Mouse (Mus musculus) cerebellum, postnatal 4 days (tissue): ENCODE data around the gene Adtrp.

Source experiments
- DNase-seq, 2 experiments: peaks; one replicate each; pipeline ENCODE4 v3.0.0; 2022; ENCODE audit warnings: low spot score in 2 of 2, mixed read lengths in 1 of 2

Adtrp gene

DNA sequence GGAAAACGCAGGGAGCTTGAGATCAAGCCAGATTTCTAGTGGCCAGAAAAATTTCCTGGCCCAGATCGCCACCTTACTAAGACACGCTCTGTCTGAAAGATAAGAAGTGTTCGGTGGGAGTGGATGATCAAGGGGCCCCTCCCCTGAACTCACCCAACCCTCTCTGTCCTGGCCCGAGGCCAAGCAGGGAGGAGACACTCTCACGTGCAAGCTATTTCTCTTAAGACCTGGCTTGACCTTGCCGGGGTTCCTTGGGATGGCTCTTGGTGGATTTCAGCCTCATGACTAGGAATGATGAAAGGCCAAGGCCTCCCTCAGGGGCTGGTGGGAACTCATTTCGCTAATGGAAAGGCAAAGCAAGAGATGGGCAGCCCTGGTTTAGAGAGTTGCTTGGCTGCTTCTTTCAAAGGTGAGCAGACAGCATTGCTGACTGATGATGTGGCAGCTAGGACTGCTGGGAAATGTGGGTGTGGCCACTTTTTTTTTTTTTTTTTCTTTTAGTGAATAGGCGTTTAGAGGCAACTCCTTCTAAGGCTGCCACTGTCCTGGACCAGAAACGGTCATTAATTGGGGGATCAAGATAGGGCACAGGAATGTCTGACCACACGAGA, at the start of gene Adtrp:
TSS of gene Adtrp (minus strand) at position 169 of the 611 bp plus-strand sequence.
- no peak for DNase-seq

- DNase-seq, result no peak
Measured at GRCm38 (mm10) chr13:41892016-41892415, 44.5 kb upstream of the Adtrp start.

DNA sequence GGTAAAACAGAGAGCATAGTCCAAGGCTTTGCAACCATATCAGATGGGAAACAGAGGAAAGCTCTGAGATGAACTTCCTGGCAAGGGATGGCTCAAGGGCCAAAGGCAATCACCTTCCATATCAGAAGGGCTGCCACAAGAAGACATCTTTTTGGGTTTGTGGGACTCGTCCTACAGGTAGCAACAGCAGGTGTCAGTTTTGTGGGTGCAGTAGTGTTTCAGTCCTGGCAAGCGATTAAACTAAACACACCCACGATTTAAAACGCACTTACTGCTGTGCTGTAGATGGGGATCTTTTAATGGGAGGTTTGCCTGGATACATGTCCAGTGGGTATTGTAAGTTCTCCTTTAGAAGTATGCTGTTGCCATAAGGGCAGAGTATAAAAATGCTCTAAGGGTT, 43.1 kb upstream of the Adtrp start:
- DNase-seq, result no peak

GRCm38 (mm10) chr13:41890111-41890600, 42.7 kb upstream of the Adtrp start:
- DNase-seq, result no peak

DNA sequence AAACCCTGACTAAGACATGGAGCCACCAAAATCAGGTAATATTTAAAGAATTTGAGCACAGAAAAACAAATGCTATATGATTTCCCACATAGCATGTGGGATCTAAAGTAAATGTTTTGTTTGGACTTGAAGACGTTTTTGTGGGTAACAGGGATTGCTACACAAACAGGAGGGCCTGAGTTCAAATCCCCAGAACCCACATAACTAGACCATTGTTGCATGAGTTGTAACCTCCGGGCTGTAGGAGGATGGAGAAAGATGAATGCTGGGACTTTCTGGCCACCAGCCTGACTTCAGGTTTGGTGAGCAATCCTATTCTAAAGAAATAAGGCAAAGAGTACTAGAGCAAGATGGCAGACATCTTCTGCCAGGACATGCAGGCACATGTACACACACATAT, 41.2 kb upstream of the Adtrp start:
- DNase-seq, result no peak

- DNase-seq, result no peak
Measured at GRCm38 (mm10) chr13:41886120-41886519, 38.6 kb upstream of the Adtrp start.

GRCm38 (mm10) chr13:41883665-41884291, 36.3 kb upstream of the Adtrp start:
- DNase-seq, result no peak

DNA sequence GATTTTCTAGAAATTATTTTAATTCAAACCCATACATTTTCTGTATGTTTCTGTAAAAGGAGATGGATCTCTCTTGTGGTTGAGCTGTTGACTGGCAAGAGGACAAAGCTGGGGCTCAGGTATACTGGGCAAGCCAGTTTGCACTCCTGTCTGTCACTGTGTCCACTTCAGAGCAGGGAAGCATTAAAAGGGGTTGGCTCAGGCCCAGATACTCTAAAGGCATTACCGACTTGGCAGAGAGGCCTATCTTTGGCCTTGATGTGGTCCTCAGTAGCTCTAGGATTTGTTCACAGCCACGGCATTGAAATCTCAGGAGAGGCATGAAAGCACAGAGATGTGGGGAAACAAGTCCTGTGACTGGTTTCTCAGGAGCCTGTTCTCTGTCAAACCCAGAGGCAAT, 33.7 kb upstream of the Adtrp start:
- DNase-seq, result no peak

DNA sequence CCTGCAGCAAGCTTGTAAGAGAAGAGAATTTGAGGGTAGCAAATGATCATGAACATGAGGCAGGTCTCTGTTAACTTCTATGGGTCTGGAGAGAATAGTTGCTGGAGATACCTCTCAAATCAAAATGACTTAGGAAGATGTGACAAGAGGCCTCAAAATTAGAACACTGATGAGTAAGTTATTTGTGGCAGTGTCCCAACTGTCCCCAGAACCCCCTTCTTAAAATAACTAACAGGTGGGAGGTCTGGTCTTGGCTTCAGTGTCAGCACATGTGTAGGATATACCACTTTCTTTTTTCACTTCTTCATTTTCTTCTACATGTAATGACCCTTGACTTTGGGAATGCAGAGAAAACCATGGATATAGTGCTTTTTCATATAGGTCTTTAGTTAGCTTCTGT, 33.0 kb upstream of the Adtrp start:
- no peak for DNase-seq

DNA sequence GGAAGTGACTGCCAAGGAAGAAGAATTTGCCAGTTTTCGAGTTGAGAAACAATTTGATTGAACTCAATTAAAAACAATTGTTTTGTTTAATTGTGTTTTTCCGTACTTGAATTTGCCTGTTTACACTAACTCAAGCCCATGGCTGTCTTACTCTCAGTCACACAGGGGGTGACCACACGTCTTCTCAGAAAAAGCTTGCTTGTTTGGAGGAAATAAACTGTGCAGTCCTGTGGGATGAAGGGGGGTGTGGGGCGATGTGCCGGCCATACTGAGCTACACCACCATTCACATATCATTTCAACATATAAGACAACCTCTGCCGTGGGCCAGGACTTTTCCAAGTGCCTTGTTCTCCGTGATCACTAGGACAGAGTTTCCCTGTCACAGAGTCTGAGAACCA, 25.2 kb upstream of the Adtrp start:
- DNase-seq, result no peak

- DNase-seq, result no peak
Measured at GRCm38 (mm10) chr13:41872161-41872562, 24.7 kb upstream of the Adtrp start.

- no peak for DNase-seq
Measured at GRCm38 (mm10) chr13:41867533-41867932, 20.0 kb upstream of the Adtrp start.

- no peak for DNase-seq
Measured at GRCm38 (mm10) chr13:41865575-41865974, 18.1 kb upstream of the Adtrp start.

DNA sequence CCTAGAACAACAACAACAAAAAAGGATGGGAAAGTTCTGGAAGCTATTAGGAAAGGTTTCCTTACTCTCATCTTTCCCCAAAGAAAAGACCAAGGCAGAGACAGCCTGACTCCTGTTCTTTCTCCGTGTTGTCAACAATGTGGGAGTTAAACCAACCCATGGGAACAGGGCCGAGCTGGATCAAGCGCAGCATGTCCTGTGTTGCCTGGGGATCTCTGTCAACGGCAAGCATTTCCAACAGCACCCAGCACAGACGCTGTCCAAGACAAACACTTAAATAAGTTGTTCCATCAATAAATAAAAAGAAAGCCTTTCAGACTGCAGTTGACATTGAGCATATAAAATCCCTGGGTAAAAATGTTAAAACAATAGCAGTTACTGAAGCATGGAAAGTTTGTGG, 17.6 kb upstream of the Adtrp start:
- no peak for DNase-seq

DNA sequence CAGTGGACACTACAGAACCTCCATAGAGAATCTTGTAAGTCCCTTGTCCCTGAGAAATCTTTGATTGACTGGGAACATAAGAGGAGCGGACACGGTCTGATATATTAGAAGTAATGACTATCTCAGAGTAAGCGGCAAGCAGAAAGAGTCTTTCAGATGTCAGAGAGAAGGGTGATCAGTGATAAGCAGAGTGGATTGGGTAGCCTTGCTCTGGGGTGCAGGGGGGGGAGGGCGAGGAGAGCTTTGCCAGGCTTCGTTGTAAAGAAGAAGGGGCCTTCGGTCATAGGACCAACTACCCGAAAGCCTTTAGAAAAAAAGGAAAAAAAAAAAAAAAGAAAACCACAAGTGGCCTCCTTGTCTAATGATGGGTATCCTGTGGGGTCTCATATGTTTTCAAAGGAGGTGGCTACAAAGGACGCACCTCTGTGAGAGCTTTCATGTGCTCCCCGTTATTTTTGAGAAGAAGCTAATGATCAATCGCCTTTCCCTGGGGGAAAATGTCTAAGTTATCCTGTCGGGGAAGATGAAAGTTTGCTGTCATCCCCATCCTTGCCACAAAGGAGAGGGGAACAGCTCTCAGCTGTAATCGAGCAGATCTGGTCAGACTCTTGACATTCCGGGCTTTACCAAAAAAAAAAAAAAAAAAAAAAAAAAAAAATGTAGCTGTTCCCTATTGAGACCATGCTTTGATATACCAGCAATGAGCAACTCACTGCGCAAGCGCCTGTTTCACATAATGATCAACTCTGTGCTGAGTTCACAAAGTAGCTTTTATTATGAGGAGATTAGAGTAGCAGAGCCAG, 13.3 kb upstream of the Adtrp start:
- no peak for DNase-seq

GRCm38 (mm10) chr13:41855206-41856185, 8.0 kb upstream of the Adtrp start:
- DNase-seq, result no peak

DNA sequence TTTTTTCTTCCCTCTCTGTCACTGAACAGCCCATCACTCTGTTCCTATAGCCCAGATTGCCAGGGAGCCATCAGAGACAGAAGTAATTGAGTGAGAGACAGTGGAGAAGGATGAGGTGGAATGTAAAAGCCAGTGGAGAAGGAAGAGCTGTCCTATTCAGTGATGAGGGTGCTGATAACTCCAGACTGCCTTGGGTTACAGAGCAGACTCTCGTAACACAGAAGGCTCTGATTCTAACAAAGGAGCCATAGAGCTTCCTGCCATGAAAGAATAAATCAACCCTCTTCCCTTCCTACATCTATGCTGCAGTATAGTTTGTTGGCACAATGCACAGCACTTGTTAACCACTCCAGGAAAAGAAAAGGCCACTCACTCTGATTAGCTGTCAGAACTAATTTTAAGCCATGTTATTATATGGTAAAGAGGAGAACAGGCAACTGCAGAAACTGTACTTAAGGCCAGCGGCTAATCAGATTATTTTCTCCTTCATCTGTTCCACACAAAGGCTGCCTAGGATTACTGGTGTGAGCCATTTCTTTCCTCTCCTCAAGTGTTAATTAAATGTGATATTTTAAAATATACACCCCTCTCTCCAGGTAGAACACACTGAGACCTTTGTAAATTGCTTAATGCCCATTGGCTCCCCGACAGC, 3.4 kb upstream of the Adtrp start:
- no peak for DNase-seq

DNA sequence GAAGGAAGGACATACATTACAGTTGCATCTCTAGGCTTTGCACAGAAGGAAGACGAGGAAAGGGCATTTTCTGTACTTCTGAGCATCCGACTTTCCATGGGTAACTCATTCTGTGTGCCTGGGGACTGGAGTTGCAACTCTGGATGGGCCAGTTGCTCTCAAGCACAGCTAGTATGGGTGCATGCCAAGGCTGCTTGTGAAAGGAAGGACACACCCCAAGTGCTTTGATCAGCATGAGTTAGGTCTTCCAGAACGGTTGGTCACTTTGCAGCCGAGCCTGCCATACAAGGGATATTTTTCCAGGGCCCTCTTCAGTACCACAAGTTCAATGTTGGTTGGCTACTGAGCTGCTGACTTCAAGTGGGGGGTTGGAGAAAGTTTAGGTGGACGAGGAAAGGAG, 968 bp downstream of the Adtrp start:
- DNase-seq, result no peak

DNA sequence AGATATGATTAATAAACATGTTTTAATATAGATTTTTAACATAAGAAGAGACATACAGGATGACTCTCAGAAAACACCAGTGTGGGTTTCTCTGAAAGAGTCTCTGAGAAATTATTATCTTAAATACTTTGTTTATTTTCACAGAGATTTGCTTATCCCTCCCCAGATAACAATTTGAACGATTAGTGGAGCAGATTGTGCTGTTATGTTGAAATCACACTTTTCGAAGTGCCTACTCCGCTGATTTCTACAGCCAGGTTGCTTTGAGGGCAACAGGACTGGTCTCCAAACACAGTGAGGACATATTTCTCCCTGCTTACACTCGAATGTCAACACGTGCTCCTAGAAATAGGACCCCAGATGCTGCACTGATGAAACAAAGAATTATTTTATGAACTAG, 2.5 kb downstream of the Adtrp start:
- DNase-seq, result no peak

DNA sequence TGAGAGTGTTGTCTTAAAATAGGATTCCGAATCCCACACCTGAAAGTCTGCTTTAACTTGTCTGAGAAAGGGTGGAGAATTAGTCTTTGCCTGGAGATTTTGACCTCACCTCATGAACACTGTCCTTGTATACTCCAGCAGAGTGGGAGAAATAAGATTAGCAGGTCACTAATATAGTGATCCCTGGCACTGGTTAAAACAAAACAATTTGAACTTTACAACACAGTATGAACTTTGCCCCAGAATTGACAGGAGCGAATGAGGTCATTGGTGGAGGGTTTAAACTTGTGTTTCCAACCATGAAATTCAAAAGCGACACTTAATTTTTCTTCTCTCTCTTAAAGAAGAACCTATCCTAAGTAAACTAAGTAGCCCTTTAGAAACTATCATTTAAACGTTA, 3.4 kb downstream of the Adtrp start:
- no peak for DNase-seq

GRCm38 (mm10) chr13:41833614-41834139, 13.8 kb downstream of the Adtrp start:
- no peak for DNase-seq
